Mouse (Mus musculus): ENCODE measurements around the gene Tmem222.

GRCm38 (mm10) chr4:133299701-133300100, 22.1 kb upstream of the Tmem222 start:
- TF ChIP-seq CTCF (IDR thresholded peaks at IDR 0.05; ENCODE audit: low read depth, low read length) (no peak), EP300 (IDR thresholded peaks at IDR 0.05; ENCODE audit: insufficient read depth, low read depth, low read length) (no peak), POLR2A (IDR thresholded peaks at IDR 0.05; ENCODE audit: insufficient read depth, low read length) (no peak)

Measured in ES-Bruce4 (cell line).